Mouse (Mus musculus) adrenal gland, adult 2 months (tissue): Measurements from ENCODE around the gene Cdhr4. TPM values are rescaled to one million over a fixed set of nuclear protein-coding genes. Genes with fewer than 3 reads are reported as not detected.

Experiments used
- DNase-seq: peaks from one replicate; pipeline ENCODE4 v3.0.0; 2021
- long read RNA-seq: library from polyadenylated mRNA; stranded (forward); transcript quantifications from one replicate; pipeline ENCODE4 v2.0.0, GENCODE M21; 2021
- polyA plus RNA-seq: library from polyadenylated mRNA; depleted of rRNA; stranded (reverse); fragments of >200 nt; gene quantifications from 2 replicates; pipeline ENCODE4 v1.2.3, GENCODE M21; 2012; rRNA removed
- total RNA-seq, 2 experiments: library from RNA; stranded (reverse); gene quantifications; 2 replicates each; pipeline ENCODE4 v1.2.3; 2021

The Cdhr4 gene
- under 1 TPM; 0.63 to 0.66 TPM for total RNA-seq
- 1.5 and 2.8 TPM in 2 replicates for polyA plus RNA-seq
- long read RNA-seq, partial matches to known transcripts = 0 of 2 reads
- long read RNA-seq, other reads (novel, unspliced or antisense) = 2 of 2 reads

DNA sequence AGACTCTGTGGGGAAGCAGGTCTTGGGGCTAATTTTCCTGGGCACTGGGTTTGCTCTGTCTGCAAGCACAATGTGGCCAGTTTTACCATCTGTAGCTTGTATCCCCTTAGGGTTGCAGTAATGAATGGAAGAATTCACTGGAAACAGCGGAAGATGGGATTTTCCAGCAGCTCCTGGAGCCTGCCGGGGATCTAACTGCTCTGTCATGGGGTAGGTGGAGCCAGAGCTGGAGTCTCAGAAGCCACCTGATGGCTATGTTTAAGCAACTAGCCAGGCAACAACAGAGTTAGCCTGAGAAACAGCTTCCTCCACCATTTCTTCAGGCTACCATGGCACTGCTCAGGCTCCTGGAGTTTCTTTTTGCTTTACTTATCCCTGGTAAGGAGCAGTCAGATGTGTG, at the start of gene Cdhr4:
TSS of gene Cdhr4 (plus strand) at position 301 of the 400 bp plus-strand sequence.
- no peak for DNase-seq

DNA sequence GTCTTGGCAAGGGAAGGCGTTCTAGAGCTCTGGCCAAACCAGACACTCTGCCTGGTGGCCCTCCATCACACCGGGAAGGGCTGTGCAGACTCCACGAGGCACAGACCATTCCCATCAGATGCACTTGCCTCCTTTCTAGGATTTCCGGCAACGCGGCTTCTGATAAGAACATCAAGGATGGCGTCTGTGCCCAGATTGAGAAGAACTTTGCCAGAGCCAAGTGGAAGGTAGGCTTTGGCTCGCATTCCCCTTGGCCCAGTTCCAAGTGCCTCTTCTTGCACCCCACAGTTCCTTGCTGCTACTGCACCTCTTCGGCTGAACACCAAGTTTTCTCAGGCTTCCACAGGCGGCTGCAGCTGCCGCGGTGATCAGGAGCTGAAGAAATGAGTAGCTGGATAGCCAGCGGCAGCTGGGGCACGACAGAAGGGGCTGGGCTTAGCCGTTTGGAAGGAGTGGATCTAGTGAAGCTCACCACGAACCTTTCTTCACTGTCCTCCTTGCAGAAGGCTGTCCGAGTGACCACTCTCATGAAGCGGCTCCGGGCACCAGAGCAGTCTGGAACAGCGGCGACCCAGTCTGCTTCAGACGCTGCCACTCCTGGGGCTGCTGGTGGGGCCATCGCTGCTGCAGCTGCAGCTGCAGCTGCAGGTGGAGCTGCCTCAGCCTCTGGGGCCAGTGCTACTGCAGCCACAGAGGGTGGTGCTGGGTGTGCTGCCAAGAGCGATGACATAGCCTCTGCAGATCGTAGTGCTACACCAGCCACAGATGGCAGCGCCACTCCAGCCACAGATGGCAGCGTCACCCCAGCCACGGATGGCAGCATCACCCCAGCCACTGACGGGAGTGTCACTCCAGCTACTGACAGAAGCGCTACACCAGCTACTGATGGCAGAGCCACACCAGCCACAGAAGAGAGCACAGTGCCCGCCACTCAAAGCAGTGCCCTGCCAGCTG, 44.8 kb upstream of the Cdhr4 start:
- DNase-seq = no peak

- no peak for DNase-seq
Measured at GRCm38 (mm10) chr9:107949184-107949921, 42.9 kb upstream of the Cdhr4 start.

DNA sequence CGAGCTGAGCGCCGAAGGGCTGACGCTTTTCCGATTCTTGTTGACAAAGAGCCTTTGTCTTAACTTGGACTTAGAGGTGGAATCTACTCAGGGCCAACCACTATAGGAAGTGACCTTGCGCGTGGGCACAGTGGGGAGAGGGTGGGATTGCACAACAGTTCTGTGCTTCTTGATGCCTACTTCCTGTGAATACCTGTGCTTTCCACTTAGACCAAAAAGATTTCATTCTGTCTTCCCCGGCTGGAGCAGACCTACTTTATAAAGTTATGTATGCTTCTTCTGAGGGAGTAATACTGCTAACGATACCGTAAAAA, 42.4 kb upstream of the Cdhr4 start, which contains the start of gene Traip:
TSS of gene Traip (plus strand) at position 215 of the 314 bp plus-strand sequence.
- DNase-seq = no peak

DNA sequence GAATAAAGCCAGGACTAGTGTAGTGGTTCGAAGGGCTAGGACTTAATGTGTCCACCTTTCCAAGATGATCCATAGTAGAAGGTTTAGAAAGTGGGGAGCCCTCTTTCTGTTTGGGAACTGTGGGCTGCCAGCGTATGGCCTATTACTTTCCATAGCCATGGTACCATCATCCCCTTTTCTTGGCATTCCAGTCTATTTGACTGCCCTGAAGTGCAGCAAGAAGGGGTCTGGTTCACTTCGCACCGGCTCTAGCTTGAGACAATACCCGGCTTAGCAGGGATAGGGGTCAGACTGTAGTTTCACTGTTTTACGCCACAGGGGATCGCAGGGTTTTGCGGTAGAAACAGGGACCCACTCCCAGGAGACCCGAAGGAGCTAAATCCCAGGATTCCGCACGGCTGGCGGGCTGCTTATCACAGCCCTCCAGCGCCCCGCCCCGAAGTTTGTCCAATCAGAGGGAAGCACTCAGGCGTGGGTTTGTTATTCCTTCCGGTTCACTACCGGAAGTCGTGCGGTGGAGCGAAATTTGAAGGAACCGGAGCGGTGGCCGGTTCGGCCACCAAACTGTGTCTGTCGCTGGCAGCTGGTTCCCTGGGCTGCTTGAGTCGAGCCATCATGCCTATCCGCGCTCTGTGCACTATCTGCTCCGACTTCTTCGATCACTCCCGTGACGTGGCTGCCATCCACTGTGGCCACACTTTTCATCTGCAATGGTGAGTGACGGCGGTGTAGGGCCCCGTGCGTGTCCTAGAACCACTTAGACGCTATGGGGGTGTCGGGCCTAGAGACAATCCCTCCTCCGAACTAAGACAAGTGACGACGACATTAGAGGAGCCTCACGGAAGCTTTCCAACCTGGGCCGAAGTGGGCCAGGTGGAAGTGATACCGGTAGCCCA, 41.6 kb upstream of the Cdhr4 start:
- peak; percentile 94 for DNase-seq

DNA sequence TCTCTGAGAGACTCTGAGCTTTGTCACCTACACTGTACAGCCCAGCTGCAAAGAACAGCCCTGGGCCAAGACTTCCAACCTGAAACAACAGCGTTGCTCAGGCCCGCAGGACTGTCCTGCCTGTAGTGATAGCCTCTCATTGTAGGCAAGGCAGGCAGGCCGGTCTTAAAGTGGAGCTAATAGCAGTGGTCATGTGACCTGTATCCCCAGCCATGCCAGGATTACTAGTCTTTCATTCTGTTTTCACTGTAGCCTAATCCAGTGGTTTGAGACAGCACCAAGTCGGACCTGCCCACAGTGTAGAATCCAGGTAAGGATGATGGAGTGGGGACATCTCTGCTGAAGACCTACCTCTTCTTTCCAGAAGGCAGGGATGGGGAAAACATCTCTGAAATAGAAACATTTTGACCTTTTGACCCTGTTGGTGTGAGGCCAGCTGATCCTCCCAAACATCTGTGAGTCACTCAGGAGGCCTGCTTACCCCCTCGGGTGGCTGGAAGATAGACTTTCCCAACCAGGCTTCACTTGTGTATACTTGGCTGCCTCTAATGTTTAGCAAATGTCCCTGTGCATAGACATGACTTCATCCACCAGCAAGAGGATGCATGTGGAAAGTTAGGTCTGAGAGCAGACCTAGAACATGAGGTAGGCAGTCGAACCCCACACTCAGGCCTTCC, 36.5 kb upstream of the Cdhr4 start:
- DNase-seq = no peak

DNA sequence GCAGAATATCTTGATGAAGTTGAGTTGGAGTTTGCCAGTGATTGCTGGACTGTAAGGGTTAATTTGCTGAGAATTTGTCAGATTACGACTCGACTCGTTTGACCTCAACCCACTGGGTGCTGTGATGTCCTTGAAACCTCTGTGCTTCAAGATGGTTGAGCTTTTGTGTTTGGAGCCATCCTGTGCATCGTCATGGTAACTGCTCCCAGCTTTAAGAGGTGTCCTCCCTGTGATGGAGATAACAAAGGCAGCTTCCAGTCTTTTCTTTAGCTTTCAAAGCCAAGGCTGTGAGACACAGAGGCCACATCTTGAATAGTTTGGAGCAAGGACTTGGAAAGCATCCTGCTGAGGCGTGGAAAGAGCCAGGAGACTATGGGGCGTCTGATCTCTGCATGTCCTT, 35.2 kb upstream of the Cdhr4 start:
- no peak for DNase-seq

- DNase-seq = peak; percentile 71
Measured at GRCm38 (mm10) chr9:107959896-107960295, 32.4 kb upstream of the Cdhr4 start.

DNA sequence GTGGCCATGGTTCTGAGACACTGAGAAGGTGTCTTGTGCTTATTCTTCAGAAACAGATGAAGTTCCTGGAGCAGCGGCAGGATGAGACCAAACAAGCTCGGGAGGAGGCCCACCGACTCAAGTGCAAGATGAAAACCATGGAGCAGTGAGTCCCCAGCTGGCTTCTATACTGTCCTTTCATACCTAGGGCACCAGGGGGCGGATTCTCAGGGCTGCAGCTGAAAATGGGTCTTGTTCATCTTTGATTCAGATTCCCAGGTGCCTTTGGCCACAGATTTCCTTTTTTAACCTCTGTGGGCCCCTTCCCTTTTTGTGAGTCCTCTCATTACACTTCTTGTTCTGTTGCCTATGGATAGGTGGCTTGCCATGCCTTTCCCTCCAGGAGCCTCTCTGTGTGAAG, 31.4 kb upstream of the Cdhr4 start:
- no peak for DNase-seq

GRCm38 (mm10) chr9:107961351-107961762, 30.9 kb upstream of the Cdhr4 start:
- no peak for DNase-seq

- DNase-seq = no peak
Measured at GRCm38 (mm10) chr9:107961881-107962280, 30.4 kb upstream of the Cdhr4 start.

- no peak for DNase-seq
Measured at GRCm38 (mm10) chr9:107962916-107963315, 29.4 kb upstream of the Cdhr4 start.

DNA sequence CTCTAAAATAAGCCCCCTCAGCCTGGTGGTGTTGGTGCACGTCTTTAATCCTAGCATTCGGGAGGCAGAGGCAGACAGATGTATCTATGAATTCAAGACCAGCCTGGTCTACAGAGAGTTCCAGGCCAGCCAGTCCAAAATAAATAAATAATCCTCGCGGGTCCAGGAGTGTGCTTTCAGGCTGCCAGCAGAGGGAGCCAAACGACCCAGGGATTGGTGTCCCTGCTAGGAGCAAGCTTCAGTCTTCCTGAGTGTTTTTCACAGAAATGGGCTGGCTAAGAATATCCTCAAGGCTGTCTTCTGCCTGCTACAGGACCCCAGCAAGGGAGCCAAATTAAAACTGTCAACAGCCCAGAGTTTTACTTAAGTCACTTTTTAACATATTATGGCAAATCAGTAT, 28.6 kb upstream of the Cdhr4 start:
- peak; percentile 86 for DNase-seq

GRCm38 (mm10) chr9:107964681-107965080, 27.6 kb upstream of the Cdhr4 start:
- DNase-seq = no peak

- DNase-seq = no peak
Measured at GRCm38 (mm10) chr9:107966676-107967075, 25.6 kb upstream of the Cdhr4 start.

GRCm38 (mm10) chr9:107967437-107967836, 24.9 kb upstream of the Cdhr4 start:
- no peak for DNase-seq

GRCm38 (mm10) chr9:107968531-107968930, 23.8 kb upstream of the Cdhr4 start:
- DNase-seq = no peak

- no peak for DNase-seq
Measured at GRCm38 (mm10) chr9:107970311-107970710, 22.0 kb upstream of the Cdhr4 start.

GRCm38 (mm10) chr9:107971690-107972541, 20.4 kb upstream of the Cdhr4 start:
- no peak for DNase-seq

DNA sequence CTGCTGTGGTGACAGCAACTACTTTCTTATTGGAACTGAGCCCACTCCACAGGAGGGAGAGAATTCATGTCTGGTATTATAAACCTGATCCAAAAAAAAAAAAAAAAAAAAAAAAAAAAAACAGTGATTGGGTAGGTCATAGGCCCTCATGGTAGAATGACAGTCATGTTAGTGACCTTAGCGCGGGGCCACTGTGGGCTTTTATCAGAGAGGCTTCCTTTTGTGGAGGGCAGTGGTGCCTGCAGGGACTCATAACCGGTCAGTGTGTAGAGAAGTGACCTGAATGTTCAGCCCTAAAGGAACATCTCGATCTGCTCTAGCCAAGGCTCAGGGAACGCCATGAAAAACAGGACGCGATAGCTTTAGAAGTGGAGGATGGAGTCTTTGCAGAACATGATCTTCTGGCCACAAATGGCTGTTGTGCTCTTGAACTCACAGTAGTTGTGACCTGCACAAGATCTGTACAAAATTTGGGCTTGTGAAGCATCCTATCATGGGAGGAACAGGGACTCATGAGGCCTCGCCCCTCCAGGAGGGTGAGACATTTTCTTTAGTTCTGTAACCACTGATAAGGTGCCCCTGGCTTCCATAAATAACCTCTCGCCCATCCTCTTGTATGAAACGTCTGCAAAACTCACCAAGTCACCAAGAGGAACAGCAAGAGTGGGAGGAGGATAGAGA, 17.7 kb upstream of the Cdhr4 start:
- no peak for DNase-seq
